Mouse (Mus musculus): ENCODE data around the gene Cd300lg. TPM values are rescaled to one million over a fixed set of nuclear protein-coding genes. Genes with fewer than 3 reads are reported as not detected.

Cd300lg gene
- total RNA-seq, 2 experiments from 2014 or later = 68.3 to 69.5 TPM

DNA sequence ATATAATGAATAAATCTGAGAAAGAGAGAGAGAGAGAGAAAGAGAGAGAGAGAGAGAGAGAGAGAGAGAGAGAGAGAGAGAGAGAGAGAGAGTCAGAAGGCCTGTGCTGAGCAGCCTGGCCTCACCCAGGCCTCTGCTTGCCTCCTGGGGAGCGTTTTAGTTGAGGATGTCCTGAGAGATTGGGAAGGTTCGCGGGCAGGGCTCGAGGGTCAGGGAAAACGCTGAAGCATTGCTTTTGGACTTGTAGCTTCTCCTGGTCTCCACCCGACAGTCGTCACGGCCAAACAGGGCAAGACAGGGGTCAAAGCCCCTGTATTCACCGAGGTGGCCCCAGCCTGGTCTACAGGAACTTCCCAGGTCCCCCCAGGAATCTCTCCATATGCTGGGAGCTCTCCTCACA, 5.3 kb downstream of the Cd300lg start:
- intact Hi-C loops (cut with DNase I) = no loop called here

DNA sequence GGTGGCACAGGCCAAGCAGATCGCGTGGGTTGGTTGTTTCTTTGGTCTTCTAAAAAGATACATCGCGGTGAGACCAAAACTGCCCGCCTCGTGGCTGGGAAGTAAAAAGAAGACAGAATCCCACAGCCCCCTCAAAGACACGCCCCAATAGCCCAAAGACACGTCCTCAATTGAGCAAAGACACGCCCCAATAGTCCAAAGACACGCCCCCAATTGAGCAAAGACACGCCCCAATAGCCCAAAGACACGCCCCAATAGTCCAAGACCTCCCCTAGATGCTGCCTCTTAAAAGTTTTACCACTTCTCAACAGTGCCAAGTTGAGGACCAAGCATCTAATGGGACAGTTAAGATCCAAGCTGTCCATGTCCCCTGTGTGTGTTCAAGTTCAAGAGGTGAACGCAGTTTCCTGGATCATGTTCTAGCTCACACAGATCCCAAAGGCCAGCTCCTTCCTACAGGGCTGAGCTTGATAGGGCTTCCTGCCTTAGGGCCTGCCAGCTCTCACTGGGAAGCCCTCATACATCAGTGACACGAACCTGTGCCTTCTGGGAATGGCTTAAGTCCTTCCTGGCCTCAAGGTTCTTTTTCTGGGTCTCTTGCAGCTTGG, 8.7 kb downstream of the Cd300lg start:
- intact Hi-C loops (cut with DNase I) = no loop called here

More for the DNA sequence above, 5.3 kb downstream of the Cd300lg start:
- DNase-seq = no peak

DNA sequence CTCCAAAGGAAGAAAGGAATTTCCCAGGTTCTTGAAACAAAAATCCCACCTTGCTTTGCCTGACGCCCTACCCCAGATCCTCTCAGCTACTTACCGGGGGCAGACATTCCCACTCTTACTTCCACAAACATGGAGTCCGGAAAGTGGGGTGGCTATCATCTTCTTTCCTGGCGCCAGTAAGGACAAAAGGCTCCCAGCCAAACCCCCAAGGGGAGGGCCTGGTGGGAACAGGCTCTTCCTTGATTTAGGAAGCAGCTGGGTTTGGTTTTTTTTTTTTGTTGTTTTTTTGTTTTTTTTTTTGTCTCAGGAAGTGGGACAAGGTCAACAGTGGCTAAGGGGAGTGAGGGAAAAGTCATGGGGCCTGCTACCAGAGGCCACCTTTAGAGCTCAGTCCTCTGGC, 10.2 kb downstream of the Cd300lg start:
- DNase-seq = peak; percentile 70 to 74
- intact Hi-C loops (cut with DNase I) = no loop called here

More for the DNA sequence above, 8.7 kb downstream of the Cd300lg start:
- peak; percentile 44 to 45 for DNase-seq

DNA sequence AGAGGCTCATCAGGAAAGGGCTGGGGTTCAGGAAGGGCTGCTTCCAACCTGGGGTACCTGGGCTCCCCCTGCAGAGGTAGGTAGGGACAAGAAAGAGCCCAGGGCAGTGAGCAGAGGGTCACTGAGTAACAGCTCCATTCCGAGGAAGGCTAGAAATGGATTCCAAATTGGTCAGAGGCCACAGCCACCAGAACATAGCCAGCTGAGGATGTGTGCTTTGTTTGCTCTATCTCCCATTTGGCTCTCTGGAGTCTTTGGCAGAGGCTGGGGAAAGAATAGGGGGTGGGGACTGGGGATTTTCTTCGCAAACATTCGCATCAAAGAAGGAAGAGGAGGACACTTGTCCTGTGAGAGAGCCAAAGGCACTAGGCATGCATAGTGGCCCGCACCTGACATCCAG, 10.6 kb downstream of the Cd300lg start:
- DNase-seq = peak; percentile 55 to 67
- intact Hi-C loops (cut with DNase I) = loop anchor here (2.0 kb wide), 1 partner anchor 67 kb away; the partner anchor contains the start of gene Cfap97d1

DNA sequence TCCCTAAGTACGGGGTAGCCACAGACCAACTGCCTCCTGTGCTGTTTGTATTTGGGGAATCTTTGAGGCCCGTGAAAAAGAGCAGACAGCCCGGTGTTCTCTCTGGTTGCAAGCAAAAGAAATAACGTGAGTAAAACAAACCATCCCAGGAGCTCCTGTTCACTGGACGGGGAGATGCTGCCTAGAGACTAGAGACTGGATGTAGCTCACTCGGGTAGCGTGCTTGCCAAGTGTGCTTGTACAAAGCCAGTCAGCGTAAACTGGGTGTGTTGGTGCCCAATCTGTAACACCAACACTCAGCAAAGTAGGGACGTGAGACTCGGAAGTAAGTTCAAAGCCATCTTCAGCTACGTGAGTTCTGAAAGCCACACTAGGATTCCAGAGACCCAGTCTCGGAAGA, 11.4 kb downstream of the Cd300lg start:
- intact Hi-C loops (cut with DNase I) = loop anchor here (2.0 kb wide), 1 partner anchor 68 kb away; the partner anchor contains the start of gene Cfap97d1
- no peak for DNase-seq

DNA sequence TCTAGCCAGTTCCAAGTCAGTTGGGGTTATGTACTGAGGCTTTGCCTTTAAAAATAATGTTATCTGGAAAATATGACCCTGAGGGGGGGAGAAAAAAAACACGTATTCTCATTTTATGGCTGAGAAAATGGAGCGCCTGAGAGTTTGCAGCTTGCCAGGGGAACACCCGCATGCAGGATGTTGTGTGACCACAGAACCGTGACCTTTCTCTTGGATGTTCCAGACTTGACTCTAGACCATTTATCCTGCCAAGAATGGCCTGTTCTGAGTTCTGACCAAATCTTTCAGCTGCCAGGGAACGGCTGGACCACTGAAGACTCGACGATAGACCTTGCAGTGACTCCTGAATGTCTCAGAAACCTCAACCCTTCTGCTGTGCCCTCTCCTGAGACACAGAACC, 11.9 kb downstream of the Cd300lg start:
- peak; percentile 49 to 58 for DNase-seq
- intact Hi-C loops (cut with DNase I) = loop anchor here (2.0 kb wide), 1 partner anchor 68 kb away; the partner anchor contains the start of gene Cfap97d1

DNA sequence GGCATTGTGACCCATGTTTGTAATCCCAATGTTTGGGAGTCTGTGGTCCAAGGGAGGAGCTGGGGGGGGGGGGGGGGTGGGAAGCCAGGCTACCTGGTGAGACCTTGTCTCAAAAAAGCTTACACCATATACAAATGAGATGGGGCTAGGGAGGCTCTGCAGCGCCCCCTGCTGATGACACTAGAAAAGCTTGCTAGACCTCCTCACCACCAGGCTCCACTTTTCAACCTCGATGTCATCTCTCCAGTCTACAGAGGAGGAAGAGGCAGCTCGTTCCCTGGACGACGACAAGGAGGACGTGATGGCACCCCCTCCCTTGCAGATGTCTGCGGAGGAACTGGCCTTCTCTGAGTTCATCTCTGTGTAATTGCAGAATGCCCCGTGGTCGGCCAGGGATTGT, 12.5 kb downstream of the Cd300lg start:
- peak; percentile 57 to 72 for DNase-seq
- intact Hi-C loops (cut with DNase I) = loop anchor here (2.0 kb wide), 1 partner anchor 69 kb away; the partner anchor contains the start of gene Cfap97d1

DNA sequence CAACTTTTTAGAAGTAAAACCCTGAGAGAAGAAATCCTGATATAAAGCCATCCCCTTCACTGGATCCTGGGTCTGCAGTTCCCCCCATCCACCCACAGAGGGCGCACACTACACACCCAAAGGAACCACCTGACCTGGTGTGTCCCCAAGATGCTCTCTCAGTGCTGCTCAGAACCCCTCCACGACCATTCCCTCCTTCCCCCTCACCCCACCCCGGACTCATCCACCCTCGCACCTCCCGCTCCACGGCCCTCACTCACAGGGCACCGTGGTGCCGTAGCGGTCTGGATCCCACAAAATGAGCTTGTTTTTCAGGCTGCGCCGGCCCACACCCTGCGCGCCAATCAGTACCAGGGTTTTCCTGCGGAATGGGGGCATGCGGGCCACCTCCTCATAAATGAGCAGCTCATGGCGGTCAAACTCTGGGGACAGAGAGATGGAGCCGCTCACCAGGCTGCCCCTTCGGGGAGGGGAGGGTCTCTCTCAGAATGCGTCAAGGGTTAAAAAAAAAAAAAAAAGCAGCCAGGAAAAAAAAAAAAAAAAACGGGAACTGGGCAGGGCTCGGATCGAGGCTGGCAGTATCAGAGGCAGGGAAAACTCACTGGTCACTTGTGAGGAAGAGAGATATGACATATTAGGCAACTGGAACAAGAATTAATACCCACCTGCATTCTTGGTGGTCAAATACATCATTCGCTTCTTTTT, 20.1 kb downstream of the Cd300lg start:
- DNase-seq = peak; percentile 78

DNA sequence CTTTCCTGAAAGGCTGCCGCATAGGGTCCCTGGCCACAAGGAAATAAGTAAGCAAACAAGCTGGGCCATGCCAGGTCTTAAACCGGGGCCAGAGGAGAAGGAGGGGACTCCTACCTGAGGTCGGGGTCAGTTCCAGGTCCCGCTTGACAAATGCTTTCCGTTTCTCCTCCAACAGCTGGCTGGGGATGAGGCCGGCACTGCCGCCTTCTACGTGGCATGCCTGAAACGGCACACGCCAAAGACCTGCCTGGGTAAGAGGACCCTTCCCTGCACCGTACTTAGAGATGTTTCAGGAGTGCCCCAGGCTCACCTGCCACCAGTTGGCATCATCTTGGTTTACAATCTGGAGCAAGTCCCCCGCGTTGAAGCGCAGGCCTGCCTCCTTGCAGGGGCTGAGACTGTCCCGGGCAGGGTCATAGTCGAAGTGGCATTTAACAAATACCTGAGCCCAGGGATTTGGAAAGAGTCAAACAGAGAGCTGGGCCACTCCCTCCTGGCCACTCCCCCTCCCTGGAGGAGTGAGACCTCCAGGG, 20.7 kb downstream of the Cd300lg start:
- no peak for DNase-seq
- intact Hi-C loops (cut with DNase I) = loop anchor here (1.0 to 5.0 kb wide), 4 partner anchors 27 to 205 kb away; partner anchors contain the start of genes Asb16 and Mpp2

More for the DNA sequence above, 20.1 kb downstream of the Cd300lg start:
- intact Hi-C loops (cut with DNase I) = loop anchor here (1.0 to 5.0 kb wide), 4 partner anchors 27 to 206 kb away; partner anchors contain the start of genes Asb16 and Mpp2

DNA sequence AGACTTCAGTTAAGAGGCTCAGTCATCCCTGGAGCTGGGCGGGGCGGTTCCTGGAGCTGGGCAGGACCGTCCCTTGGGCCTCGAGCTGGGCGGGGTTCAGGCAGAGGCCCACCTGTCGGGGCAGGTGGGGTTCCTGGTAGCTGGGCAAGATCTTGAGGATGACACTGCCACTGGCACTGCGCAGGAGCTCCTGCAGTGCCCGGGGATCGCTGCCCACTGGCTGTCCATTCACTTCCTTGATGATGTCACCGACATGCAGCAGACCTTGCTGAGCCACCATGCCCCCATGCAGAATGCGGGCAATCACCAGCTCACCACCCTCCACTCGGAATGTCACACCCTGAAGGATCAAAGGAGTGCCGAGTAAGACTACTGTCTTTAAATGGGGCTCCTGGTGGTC, 21.8 kb downstream of the Cd300lg start:
- intact Hi-C loops (cut with DNase I) = loop anchor here (5.0 kb wide), 1 partner anchor 204 kb away; the partner anchor contains the start of gene Asb16
- DNase-seq = no peak

DNA sequence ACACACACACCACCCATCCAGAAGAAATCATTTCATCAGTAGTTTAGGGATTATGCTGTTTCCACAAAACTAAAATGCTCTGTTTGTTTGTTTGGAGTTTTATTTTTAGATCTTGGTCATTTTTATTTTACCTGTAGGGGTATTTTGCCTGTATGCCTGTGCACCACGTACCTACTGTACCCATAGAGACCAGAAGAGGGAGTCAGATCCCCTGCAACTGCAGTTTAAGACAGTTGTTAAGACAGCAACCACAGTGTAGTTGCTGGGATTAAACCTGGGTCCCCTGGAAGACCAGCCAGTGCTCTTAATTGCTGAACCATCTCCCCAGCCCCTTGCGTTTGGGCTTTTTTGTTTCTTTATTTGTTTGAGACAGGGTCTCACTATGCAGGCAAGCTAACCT, 27.7 kb downstream of the Cd300lg start:
- no peak for DNase-seq
- intact Hi-C loops (cut with DNase I) = no loop called here

DNA sequence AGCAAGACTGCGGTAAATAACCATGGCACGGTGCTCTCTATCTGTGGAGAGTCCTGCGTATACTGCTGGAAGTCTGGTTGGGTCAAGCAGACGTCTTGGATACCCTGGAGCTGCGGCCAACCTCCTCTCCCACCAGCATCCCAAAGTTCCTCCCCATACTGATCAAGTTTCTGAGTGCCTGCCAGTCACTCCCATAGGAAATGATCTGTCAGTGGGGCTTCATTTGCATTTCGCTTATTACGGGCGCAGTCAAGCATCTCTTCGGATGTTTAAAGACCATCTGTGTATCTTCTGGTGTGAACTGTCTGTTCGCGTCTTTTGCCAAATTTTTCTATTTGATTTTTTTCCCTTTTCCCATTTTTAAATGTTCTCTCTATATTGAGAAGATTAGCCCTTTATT, 28.3 kb downstream of the Cd300lg start:
- no peak for DNase-seq
- intact Hi-C loops (cut with DNase I) = no loop called here

DNA sequence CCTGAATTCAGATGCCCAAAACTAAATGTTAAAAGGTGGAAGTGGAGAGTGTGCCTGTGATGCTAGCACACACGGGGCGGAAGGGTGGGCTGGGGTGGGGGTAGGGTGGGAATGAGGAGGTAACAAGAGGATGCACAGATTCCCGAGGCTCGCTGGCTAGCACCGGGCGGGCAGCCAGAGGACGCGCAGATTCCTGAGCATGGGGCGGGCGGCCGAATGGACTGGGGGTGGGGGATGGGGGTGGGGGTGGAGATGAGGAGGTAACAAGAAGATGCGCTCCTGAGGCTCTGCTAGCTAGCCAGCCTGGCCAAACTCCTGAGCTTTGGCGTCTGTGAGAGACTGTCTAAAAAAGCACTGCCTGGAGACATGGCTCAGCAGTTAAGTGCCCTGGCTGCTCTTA, 29.1 kb downstream of the Cd300lg start:
- no peak for DNase-seq
- intact Hi-C loops (cut with DNase I) = no loop called here

DNA sequence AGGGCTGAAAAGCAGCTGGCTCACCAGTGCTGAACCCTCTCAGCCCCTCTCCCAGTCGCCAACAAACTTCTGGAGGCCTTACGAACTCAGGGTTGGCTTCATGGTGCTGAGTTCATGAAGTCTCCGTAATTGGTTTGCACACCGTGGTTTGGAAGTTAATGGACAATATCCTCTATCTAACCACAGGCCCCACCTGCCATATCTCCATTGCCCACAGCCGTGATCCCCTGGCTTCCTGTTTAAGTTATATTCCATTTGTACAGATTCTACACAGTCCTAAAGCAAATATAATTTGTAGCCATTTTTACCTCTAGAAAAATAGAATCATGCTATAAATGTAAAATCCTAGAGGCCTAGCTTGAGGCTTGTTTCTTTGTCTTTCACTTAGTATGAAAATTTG, 31.4 kb downstream of the Cd300lg start:
- no peak for DNase-seq
- intact Hi-C loops (cut with DNase I) = no loop called here

DNA sequence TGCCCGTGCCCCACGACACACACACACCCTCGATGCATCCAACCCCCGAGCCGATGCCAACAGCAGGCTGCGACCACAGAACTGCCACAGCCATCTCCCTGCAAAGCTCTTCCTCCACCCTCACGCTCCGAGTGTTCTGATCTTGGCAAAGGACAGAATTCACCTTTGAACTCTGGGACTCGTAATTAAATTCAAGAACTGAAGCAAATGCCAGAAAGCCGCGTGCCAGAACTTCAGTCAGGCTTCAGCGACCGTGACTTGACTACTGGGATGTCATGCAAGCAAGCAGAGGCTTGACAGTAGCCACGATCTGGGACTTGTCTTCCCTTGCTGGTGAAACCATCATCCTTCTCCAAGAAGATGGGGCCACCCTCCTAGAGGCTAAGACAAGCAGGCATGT, 32.4 kb downstream of the Cd300lg start:
- intact Hi-C loops (cut with DNase I) = no loop called here
- DNase-seq = no peak

DNA sequence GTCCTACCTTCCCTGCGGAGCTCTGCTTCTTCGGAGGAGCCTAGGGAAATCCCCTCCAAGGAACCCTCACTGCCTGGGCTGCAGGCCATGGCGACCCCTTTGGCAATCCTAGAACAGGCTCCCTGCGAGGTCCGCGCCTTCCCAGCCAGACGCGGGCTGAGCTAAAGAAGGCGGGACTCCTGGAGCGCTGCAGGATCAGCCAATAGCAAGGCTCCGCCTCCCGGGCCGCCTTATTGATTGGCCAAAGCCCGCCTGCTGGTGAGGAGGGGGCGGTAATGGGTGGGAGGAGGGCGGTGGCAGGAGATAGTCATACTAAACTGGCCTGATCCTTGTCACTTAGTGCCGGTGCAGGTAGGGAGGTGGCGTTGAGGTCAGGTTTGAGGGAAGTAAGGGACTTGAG, 41.0 kb downstream of the Cd300lg start:
- intact Hi-C loops (cut with DNase I) = no loop called here
- DNase-seq = peak; percentile 36 to 43

DNA sequence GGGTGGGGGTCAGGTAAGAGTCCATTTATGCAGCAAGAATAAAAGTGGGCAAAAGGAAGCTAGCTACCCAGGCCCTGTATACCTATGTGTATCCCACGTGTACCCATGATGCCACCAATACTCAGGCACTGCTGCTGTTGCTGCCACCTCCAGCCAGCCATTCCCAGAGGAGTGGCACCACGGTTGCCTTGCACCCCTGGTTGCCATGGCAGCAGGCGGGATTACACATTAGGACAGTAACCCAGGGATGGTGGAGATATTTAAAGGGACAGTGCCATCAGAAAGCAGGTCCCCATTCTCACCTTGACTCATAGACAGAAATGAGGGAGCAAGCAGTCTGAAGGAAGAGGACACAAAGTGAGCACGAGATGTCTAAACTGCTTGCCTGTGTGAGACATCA, 41.9 kb downstream of the Cd300lg start:
- intact Hi-C loops (cut with DNase I) = no loop called here
- no peak for DNase-seq

DNA sequence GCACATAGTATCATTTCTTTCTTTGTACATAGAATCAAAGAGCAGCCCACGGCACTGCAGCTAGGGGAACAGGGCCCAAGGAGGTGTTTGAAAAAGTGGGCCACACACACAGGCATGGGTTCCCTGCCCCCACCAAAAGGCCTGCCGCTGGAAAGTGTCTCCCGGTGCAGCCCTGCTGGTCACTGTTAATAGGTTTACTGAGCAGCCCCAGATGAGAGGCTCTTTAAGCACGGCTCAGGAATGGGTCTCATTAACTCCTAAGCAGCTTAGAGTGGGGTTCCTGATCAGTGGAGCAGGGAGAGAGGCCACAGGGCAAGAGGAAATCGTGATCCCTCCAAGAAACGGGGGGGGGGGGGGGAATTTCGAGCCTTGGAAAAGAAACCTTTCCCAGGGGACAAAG, 42.9 kb downstream of the Cd300lg start:
- DNase-seq = no peak
- intact Hi-C loops (cut with DNase I) = no loop called here

DNA sequence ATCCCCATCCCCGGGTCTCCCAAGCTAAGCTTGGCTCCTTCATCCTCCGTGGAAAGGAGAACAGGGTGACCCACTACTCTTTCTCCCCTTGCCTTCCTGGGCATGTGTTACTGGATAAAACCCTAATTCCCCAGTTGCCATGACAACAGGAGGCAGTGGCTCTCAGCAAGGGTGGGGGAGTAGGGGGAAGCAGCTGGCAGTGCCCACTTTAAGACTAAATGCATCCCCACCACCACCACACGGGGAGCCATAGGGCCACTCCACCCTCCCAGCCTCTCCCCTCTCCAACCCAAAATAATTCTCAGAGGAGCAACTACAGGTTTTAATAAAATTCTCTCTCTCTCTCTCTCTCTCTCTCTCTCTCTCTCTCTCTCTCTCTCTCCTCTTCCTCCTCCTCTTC, 45.0 kb downstream of the Cd300lg start:
- DNase-seq = no peak
- intact Hi-C loops (cut with DNase I) = no loop called here

DNA sequence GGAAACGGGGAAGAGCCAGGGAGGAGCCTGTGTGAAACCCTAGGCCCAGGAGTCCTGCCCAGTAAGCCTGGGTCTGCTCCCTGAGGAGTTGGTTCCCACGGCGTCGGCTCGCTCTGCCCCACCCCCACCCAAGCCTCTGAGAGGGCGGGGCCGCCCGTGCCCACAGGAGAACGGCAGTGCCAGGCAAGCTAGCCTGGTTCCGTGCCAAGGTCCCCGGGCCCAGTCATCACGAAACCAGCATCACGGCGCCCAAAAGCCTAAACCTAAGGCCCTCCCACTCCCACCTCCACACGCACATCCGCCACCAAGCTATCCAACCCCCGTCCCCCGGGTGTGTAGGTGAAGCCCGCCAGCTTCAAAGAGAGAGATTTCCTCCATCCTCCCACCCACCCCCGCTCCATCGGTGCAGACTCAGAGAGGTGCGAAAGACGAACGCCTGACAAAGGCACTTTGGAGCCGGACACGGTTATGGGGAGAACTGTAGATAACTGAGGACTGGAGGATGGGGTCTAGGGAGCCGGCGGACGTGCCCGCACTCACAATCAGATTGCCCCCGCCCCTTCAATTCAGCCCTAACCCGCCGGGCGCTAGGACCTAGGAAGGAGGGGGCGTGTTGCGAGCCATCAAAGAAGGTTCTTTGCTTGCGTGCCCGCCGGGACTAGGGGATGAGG, 45.9 kb downstream of the Cd300lg start:
- intact Hi-C loops (cut with DNase I) = no loop called here

More for the DNA sequence above, 45.9 kb downstream of the Cd300lg start:
- DNase-seq = peak; percentile 54 to 64

Measured in heart, postnatal 36 days (tissue).